Mouse (Mus musculus) limb, embryonic 12.5 days (tissue): ENCODE measurements around the gene Igfals. TPM values are rescaled to one million over a fixed set of nuclear protein-coding genes. Genes with fewer than 3 reads are reported as not detected.

Source experiments
- ATAC-seq: fragments of 200-750 bp; cut with Nextera tagmentation; 2 replicates; pipeline ENCODE4 v1.8.0; 2017; ENCODE audit warnings: low read depth, moderate TSS enrichment; ENCODE audit not compliant: insufficient number of reproducible peaks, insufficient read depth, low FRiP score, low TSS enrichment
- H3K27ac ChIP-seq: fragments of 300-500 bp; sonication (generic); 2 replicates; pipeline ENCODE4 v1.5.1; 2016; ENCODE audit warnings: mild to moderate bottlenecking, moderate library complexity
- H3K27me3 ChIP-seq: fragments of 300-500 bp; sonication (generic); 2 replicates; pipeline ENCODE4 v1.6.1; 2016; ENCODE audit warnings: mild to moderate bottlenecking, moderate library complexity
- H3K36me3 ChIP-seq: fragments of 300-500 bp; sonication (generic); 2 replicates; pipeline ENCODE4 v1.6.1; 2016; ENCODE audit warnings: mild to moderate bottlenecking, moderate library complexity
- H3K4me1 ChIP-seq: fragments of 300-500 bp; sonication (generic); replicated peaks from 2 replicates; pipeline ENCODE4 v1.6.1; 2016
- H3K4me2 ChIP-seq: fragments of 300-500 bp; sonication (generic); 2 replicates; pipeline ENCODE4 v1.6.1; 2016; ENCODE audit warnings: mild to moderate bottlenecking, moderate library complexity
- H3K4me3 ChIP-seq: fragments of 300-500 bp; sonication (generic); replicated peaks from 2 replicates; pipeline ENCODE4 v1.5.1; 2016; ENCODE audit warnings: mild to moderate bottlenecking
- H3K9ac ChIP-seq: fragments of 300-500 bp; sonication (generic); replicated peaks from 2 replicates; pipeline ENCODE4 v1.6.1; 2016; ENCODE audit warnings: mild to moderate bottlenecking, moderate library complexity
- H3K9me3 ChIP-seq: fragments of 300-500 bp; sonication (generic); 2 replicates; pipeline ENCODE4 v1.6.1; 2016; ENCODE audit warnings: mild to moderate bottlenecking, moderate library complexity
- WGBS: fragments of 180-500 bp; shearing (Covaris S2); methylation state at CpG from one replicate; pipeline ENCODE4 v1.1.7; 2016; 5-methylcytosine and 5-hydroxymethylcytosine counted together
- polyA plus RNA-seq: library from polyadenylated mRNA; unstranded; fragments of >200 nt; fragmentation: Nextera tagmentation; extraction: Ambion mirVana; gene quantifications from 2 replicates; pipeline ENCODE4 v1.2.1, GENCODE M21; 2016

Gene Igfals
- polyA plus RNA-seq: 0.37 and 0.43 TPM in 2 replicates

GRCm38 (mm10) chr17:24865776-24866175 is at the start of gene Igfals:
TSS of gene Igfals (plus strand) at chr17:24865997.
- Histone ChIP-seq H3K9me3 (no peaks in the 10 kb centered on the region), H3K36me3 (peaks cover 34% of the 10 kb centered on the region), H3K9ac (no peak within 1 kb of the TSS), H3K4me2 (no peak within 1 kb of the TSS), H3K27me3 (no peaks in the 10 kb centered on the region), H3K4me1 (no peaks in the 10 kb centered on the region), H3K4me3 (no peak within 1 kb of the TSS), H3K27ac (no peak within 1 kb of the TSS)
- WGBS: 89% methylated on average over 8 of the region's 8 CpGs
- ATAC-seq: no peak

- WGBS: 42% methylated on average over 1 of the region's 1 CpGs
- Histone ChIP-seq H3K4me3 (no peak overlapping the region), H3K9me3 (no peaks in the 10 kb centered on the region), H3K36me3 (no peaks in the 10 kb centered on the region), H3K9ac (no peak overlapping the region), H3K4me1 (no peaks in the 10 kb centered on the region), H3K4me2 (no peak overlapping the region), H3K27ac (no peak overlapping the region), H3K27me3 (peaks cover 4% of the 10 kb centered on the region; the same call in 1 of the 2 replicates)
- ATAC-seq: no peak
Measured at GRCm38 (mm10) chr17:24817503-24817902, 48.3 kb upstream of the Igfals start.

- no peaks in the 10 kb centered on the region for H3K36me3 ChIP-seq
- no peaks in the 10 kb centered on the region for H3K4me1 ChIP-seq
- H3K4me3 ChIP-seq: no peak overlapping the region
- no peak for ATAC-seq
- WGBS: 62% methylated on average over 6 of the region's 6 CpGs
- no peak overlapping the region for H3K4me2 ChIP-seq
- H3K9ac ChIP-seq: no peak overlapping the region
- peaks cover 3% of the 10 kb centered on the region; the same call in 1 of the 2 replicates for H3K27me3 ChIP-seq
- no peak overlapping the region for H3K27ac ChIP-seq
- no peaks in the 10 kb centered on the region for H3K9me3 ChIP-seq
Measured at GRCm38 (mm10) chr17:24818172-24818571, 47.6 kb upstream of the Igfals start.

GRCm38 (mm10) chr17:24819469-24819868 is 46.3 kb upstream of the Igfals start:
- no peak overlapping the region for H3K27ac ChIP-seq
- WGBS: 70% methylated on average over 2 of the region's 2 CpGs

GRCm38 (mm10) chr17:24821351-24822280 is 44.2 kb upstream of the Igfals start:
- Histone ChIP-seq H3K27me3 (peaks cover 14% of the 10 kb centered on the region; the same call in 1 of the 2 replicates), H3K27ac (no peak overlapping the region), H3K4me1 (no peaks in the 10 kb centered on the region), H3K4me2 (no peak overlapping the region), H3K4me3 (no peak overlapping the region), H3K36me3 (no peaks in the 10 kb centered on the region), H3K9ac (no peak overlapping the region), H3K9me3 (no peaks in the 10 kb centered on the region)
- WGBS: 63% methylated on average over 3 of the region's 3 CpGs
- ATAC-seq: no peak

More at GRCm38 (mm10) chr17:24819469-24819868, 46.3 kb upstream of the Igfals start:
- ATAC-seq: no peak
- Histone ChIP-seq H3K27me3 (0 out of 2 replicates have a peak, but pooled peaks cover 3% of the 10 kb centered on the region), H3K4me3 (no peak overlapping the region), H3K4me2 (no peak overlapping the region), H3K4me1 (no peaks in the 10 kb centered on the region), H3K9ac (no peak overlapping the region), H3K9me3 (no peaks in the 10 kb centered on the region), H3K36me3 (no peaks in the 10 kb centered on the region)

- Histone ChIP-seq H3K9ac (no peak within 1 kb of the TSS), H3K4me3 (no peak within 1 kb of the TSS), H3K4me1 (no peaks in the 10 kb centered on the region), H3K27ac (no peak within 1 kb of the TSS), H3K27me3 (peaks cover 22% of the 10 kb centered on the region), H3K36me3 (no peaks in the 10 kb centered on the region), H3K4me2 (no peak within 1 kb of the TSS), H3K9me3 (no peaks in the 10 kb centered on the region)
- WGBS: 63% methylated on average over 8 of the region's 8 CpGs
- ATAC-seq: no peak
Measured at GRCm38 (mm10) chr17:24839842-24840241, 26.0 kb upstream of the Igfals start, which contains the start of gene Hagh. TSS of gene Hagh (plus strand) at chr17:24840143.

GRCm38 (mm10) chr17:24840341-24840740 is 25.5 kb upstream of the Igfals start:
- H3K4me1 ChIP-seq: no peaks in the 10 kb centered on the region
- H3K27me3 ChIP-seq: peaks cover 26% of the 10 kb centered on the region
- no peak overlapping the region for H3K4me3 ChIP-seq
- no peak for ATAC-seq
- no peak overlapping the region for H3K9ac ChIP-seq
- no peaks in the 10 kb centered on the region for H3K36me3 ChIP-seq
- H3K27ac ChIP-seq: no peak overlapping the region
- 50% methylated on average over 5 of the region's 5 CpGs for WGBS
- no peak overlapping the region for H3K4me2 ChIP-seq
- H3K9me3 ChIP-seq: no peaks in the 10 kb centered on the region

- 49% methylated on average over 4 of the region's 4 CpGs for WGBS
Measured at GRCm38 (mm10) chr17:24841133-24841532, 24.7 kb upstream of the Igfals start.

GRCm38 (mm10) chr17:24842631-24843030 is 23.2 kb upstream of the Igfals start:
- H3K4me3 ChIP-seq: no peak overlapping the region
- H3K36me3 ChIP-seq: no peaks in the 10 kb centered on the region
- H3K4me2 ChIP-seq: no peak overlapping the region
- no peak overlapping the region for H3K27ac ChIP-seq
- H3K9ac ChIP-seq: no peak overlapping the region
- H3K4me1 ChIP-seq: no peaks in the 10 kb centered on the region
- ATAC-seq: no peak
- H3K9me3 ChIP-seq: no peaks in the 10 kb centered on the region
- WGBS: 54% methylated on average over 2 of the region's 2 CpGs
- H3K27me3 ChIP-seq: peaks cover 25% of the 10 kb centered on the region

More at GRCm38 (mm10) chr17:24841133-24841532, 24.7 kb upstream of the Igfals start:
- ATAC-seq: no peak
- H3K4me1 ChIP-seq: no peaks in the 10 kb centered on the region
- H3K36me3 ChIP-seq: no peaks in the 10 kb centered on the region
- H3K4me2 ChIP-seq: no peak overlapping the region
- H3K27ac ChIP-seq: no peak overlapping the region
- no peak overlapping the region for H3K4me3 ChIP-seq
- no peak overlapping the region for H3K9ac ChIP-seq
- H3K27me3 ChIP-seq: peaks cover 25% of the 10 kb centered on the region
- H3K9me3 ChIP-seq: no peaks in the 10 kb centered on the region

- no peak overlapping the region for H3K9ac ChIP-seq
- ATAC-seq: no peak
- no peaks in the 10 kb centered on the region for H3K36me3 ChIP-seq
- no peak overlapping the region for H3K4me3 ChIP-seq
- H3K9me3 ChIP-seq: no peaks in the 10 kb centered on the region
- H3K4me1 ChIP-seq: peaks cover 10% of the 10 kb centered on the region; the same call in 1 of the 2 replicates
- peaks cover 25% of the 10 kb centered on the region for H3K27me3 ChIP-seq
- H3K4me2 ChIP-seq: no peak overlapping the region
- WGBS: 25% methylated on average over 9 of the region's 9 CpGs
- H3K27ac ChIP-seq: no peak overlapping the region
Measured at GRCm38 (mm10) chr17:24844525-24844924, 21.3 kb upstream of the Igfals start.

- Histone ChIP-seq H3K36me3 (no peaks in the 10 kb centered on the region), H3K4me2 (no peak overlapping the region), H3K4me1 (peaks cover 22% of the 10 kb centered on the region), H3K27ac (no peak overlapping the region), H3K27me3 (peaks cover 29% of the 10 kb centered on the region), H3K4me3 (no peak overlapping the region), H3K9me3 (no peaks in the 10 kb centered on the region), H3K9ac (no peak overlapping the region)
- WGBS: 89% methylated on average over 1 of the region's 1 CpGs
- ATAC-seq: no peak
Measured at GRCm38 (mm10) chr17:24847386-24847785, 18.4 kb upstream of the Igfals start.
